Mouse (Mus musculus): ENCODE results near the gene Peak1. TPM values are rescaled to one million over a fixed set of nuclear protein-coding genes. Genes with fewer than 3 reads are reported as not detected.

Peak1 gene
- 5.1 and 8.0 TPM in 2 replicates for polyA plus RNA-seq (2016; fragmentation: Nextera tagmentation; extraction: Ambion mirVana)

DNA sequence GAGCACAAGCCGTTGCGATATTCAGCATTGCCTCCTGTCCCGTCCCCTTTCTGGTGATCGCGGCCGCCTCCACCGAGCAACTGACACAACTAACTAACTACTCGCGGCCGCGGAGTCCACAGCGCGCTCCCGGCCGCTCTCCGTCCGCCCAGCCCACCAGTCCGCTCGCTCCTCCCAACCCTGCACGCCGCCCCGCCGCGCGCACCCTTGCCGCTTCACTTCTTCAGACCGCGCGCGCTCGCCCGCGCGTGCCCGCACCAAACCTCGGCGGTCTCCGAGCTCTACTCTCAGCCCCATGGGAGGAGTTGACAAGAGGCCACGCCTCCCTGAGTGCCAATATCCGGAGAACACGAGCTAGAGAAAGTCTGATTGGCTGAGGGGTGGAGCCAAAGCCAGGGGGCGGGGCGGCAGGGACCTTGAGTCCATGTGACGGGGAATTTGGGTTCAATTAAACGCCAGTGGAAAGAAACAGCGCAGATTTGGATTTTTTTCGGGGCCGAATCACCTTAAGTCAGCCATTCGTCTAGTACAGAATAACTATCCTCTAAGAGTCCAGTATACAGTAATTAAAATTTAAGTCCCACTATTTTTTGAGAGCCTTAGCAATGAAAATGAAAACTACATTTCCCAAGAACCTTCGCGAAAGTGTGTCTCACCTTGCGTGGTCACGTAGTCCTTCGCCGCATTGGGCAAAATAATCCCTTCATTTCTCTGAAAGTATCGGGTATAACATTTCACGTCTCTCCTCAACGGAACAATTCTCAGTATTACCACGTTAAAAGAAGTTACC lies at the start of gene Peak1, which contains the start of gene Hmg20a:
TSS of gene Peak1 (minus strand) at position 120 of the 790 bp plus-strand sequence.
TSS of gene Hmg20a (plus strand) at position 662 of the 790 bp plus-strand sequence.
- Histone ChIP-seq H3K27ac (peak within 1 kb of the TSS; percentile 94), H3K9me3 (no peaks in the 10 kb centered on the region), H3K27me3 (ENCODE audit: insufficient read depth, poor library complexity, severe bottlenecking) (no peaks in the 10 kb centered on the region), H3K4me1 (replicated peaks) (peaks cover 46% of the 10 kb centered on the region), H3K36me3 (no peaks in the 10 kb centered on the region), H3K4me3 (peak within 1 kb of the TSS; percentile 81)
- under 1% methylated on average over 59 of the region's 59 CpGs for WGBS
- DNase-seq (ENCODE audit: low spot score) = peak; percentile 100

DNA sequence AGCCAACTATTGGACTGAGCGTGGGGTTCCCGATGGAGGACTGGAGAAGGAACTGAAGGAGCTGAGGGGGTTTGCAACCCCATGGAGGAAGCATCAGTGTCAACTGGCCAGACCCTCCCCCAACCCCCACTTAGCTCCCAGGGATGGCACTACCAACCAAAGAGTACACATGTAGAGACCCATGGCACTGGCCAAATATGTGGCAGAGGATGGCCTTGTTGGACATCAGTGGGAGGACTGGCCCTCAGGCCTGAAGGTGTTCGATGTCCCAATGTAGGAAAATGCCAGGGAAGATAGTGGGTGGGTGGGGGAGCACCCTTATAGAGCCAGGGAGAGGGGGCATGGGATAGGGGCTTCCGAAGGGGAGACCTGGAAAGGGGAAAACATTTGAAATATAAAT lies 48.4 kb upstream of the Peak1 start:
- 94% methylated on average over 4 of the region's 4 CpGs for WGBS
- no peak overlapping the region for H3K27ac ChIP-seq
- H3K9me3 ChIP-seq = no peaks in the 10 kb centered on the region
- peaks cover 22% of the 10 kb centered on the region for H3K4me1 ChIP-seq (replicated peaks)
- peaks cover 35% of the 10 kb centered on the region for H3K36me3 ChIP-seq
- no peaks in the 10 kb centered on the region for H3K27me3 ChIP-seq (ENCODE audit: insufficient read depth, poor library complexity, severe bottlenecking)
- no peak for DNase-seq (ENCODE audit: low spot score)
- H3K4me3 ChIP-seq = no peak overlapping the region

DNA sequence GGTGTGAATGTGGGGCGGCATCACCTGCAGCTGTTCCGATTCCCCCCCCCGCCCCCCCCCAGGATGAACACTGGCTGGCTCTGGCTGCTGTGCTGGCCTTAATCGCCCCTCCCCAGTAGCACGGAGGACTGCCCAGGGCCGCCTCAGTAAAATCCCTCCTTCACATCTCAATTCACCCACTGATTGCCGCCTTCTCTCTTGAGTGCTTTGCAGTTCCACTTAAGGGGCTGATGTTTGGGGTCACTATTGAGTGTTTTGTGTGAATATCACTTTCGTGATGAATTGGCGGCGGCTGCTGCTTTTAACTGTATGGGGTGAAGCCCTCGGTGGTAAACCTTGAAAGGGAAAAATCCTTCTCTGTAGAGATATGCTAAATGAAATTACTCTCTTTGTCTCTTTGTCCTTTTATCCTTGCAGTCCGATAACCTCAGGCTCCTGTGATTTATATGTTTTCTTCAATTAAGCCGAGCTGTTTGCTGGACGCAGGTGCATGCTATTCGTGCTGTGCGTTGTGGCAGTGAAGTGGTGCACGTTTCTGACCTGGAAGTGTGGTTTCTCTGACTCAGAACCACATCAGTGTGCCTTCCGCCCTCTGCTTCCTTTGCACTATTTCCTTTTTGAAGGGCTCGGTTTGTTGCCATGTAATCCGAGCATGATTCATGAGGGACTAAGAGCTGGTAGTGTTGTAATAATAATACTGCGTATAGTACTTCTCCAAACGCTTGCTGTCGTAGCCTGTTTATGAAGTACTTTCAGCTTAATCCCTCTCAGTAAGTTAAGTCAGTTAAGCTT lies 47.2 kb upstream of the Peak1 start:
- Histone ChIP-seq H3K27me3 (ENCODE audit: insufficient read depth, poor library complexity, severe bottlenecking) (no peaks in the 10 kb centered on the region), H3K4me1 (replicated peaks) (peaks cover 18% of the 10 kb centered on the region), H3K27ac (peak overlapping the region; percentile 66), H3K9me3 (no peaks in the 10 kb centered on the region), H3K36me3 (peaks cover 33% of the 10 kb centered on the region), H3K4me3 (no peak overlapping the region)
- no peak for DNase-seq (ENCODE audit: low spot score)
- 56% methylated on average over 23 of the region's 23 CpGs for WGBS

DNA sequence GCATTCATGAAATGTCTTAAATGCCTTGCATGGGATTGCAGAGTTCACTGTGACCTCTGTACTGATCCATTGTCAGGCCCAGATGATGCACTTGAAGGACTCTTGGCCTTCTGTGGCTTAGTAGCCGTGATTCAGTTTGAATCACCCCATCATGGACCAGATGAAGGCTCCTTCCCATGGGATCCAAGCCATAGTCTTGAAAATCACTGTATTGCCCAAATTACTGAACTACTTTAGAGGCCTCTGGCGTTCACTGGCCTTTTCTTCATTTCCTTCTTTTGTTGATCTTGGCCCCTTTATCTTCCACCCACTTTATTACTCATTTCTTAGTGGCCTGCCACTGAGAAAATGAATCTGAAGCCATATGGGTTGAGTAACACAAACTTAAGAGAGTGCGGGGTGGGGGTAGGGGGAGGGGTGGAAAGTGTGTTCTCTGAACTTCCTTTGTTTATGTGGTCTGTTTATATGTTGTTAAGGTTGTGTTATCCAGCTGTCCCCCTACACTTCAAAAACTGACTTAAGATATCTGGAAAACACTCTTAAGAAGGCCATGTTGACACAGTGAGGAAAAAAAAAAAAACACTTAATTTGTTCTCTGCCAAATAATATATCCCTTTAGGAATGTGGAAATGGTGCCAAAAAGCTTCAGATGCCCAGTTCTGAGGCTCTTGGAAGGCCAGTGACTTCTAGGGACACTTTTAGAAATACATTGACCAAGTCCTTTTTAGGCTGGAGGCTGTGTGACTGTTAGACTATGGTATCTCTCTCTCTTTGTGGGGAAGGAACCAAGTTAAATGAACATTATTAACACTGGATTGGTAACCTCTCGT lies 46.0 kb upstream of the Peak1 start:
- WGBS = 74% methylated on average over 4 of the region's 4 CpGs

DNA sequence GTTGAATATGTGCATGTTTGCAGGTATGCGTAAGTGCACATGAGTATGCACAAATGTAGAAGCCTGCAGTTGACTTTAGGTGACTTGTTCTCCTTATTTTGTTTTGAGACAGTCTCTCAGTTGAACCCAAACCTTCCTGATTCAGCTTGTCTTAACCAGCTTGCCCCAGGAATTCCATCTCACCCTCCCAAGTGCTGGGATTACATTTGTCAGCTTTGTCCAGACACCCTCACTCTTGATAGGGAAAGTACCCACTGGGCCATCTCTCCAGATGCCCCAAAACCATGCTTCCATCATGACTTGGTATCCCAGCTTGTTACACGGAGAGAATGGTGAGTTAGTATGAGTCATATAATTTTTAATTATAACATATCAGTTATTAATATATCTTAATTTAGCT lies 45.2 kb upstream of the Peak1 start:
- Histone ChIP-seq H3K4me3 (no peak overlapping the region), H3K36me3 (peaks cover 16% of the 10 kb centered on the region), H3K27ac (no peak overlapping the region), H3K4me1 (replicated peaks) (peaks cover 17% of the 10 kb centered on the region), H3K27me3 (ENCODE audit: insufficient read depth, poor library complexity, severe bottlenecking) (no peaks in the 10 kb centered on the region), H3K9me3 (no peaks in the 10 kb centered on the region)
- no peak for DNase-seq (ENCODE audit: low spot score)
- 91% methylated on average over 2 of the region's 2 CpGs for WGBS

More for the DNA sequence above, 46.0 kb upstream of the Peak1 start:
- no peaks in the 10 kb centered on the region for H3K9me3 ChIP-seq
- no peak overlapping the region for H3K4me3 ChIP-seq
- H3K27ac ChIP-seq = no peak overlapping the region
- peaks cover 25% of the 10 kb centered on the region for H3K36me3 ChIP-seq
- peaks cover 17% of the 10 kb centered on the region for H3K4me1 ChIP-seq (replicated peaks)
- no peaks in the 10 kb centered on the region for H3K27me3 ChIP-seq (ENCODE audit: insufficient read depth, poor library complexity, severe bottlenecking)
- DNase-seq (ENCODE audit: low spot score) = no peak

DNA sequence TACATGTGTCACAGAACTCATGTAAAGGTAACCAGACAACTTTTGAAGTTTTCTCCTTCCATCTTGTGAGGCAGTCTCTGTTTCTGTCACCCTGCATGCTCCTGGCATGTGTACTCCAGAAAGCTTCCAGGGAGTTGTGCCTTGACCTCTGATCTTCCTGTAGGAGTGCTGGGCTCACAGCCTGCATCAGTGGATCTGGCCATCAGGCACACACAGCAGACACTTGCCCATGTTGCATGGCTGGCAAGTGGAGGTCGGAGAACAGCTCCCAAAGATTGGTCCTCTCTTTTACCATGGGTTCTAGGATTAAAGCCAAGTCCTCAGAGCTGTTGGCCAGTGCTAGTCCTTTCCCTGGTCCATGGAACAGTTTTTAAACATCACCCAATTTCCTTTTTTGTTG lies 44.7 kb upstream of the Peak1 start:
- DNase-seq (ENCODE audit: low spot score) = no peak
- no peaks in the 10 kb centered on the region for H3K27me3 ChIP-seq (ENCODE audit: insufficient read depth, poor library complexity, severe bottlenecking)
- WGBS = 86% methylated on average over 1 of the region's 1 CpGs

DNA sequence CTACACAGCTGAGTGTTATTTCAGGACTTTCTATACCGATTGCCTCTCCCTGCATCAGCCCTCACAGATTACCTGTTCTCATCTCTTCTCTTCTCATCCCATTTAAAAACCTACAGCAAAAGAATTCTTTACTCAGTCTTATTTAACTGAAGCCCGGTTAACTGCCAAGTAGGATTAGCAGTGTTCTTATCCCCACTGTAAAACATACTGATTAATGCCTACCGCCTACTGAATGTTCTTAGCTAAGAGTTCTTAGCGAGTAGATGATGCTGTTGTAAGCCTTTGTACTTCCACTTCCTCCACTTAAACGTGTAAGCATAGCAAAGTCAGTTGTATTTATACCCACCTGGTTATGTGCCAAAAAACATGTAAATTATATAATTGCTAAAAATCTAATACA lies 43.1 kb upstream of the Peak1 start:
- WGBS = 89% methylated on average over 5 of the region's 5 CpGs

More for the DNA sequence above, 44.7 kb upstream of the Peak1 start:
- H3K27ac ChIP-seq = no peak overlapping the region
- H3K36me3 ChIP-seq = peaks cover 12% of the 10 kb centered on the region
- H3K4me1 ChIP-seq (replicated peaks) = peaks cover 17% of the 10 kb centered on the region
- no peak overlapping the region for H3K4me3 ChIP-seq
- H3K9me3 ChIP-seq = no peaks in the 10 kb centered on the region

DNA sequence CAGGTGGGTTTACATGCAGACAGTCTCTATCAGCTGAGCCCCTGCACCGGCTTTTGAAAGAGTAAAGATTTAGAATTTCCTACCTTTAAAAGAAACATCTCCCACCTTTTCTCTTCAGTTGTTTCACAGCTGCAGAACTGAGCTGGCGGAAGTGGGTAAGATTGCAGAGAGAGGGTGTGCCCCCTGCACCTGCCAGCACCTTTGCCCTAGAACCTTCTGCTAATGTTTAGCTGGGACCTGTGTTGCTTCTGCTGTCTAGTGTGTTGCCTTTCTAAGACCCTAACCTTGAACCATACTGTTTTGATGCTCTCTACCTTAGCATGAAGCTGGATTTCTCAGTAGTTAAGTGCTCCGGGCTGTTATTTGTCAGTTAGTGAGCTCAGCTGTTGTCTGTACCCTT lies 38.6 kb upstream of the Peak1 start:
- 94% methylated on average over 3 of the region's 3 CpGs for WGBS

More for the DNA sequence above, 43.1 kb upstream of the Peak1 start:
- DNase-seq (ENCODE audit: low spot score) = no peak
- Histone ChIP-seq H3K27me3 (ENCODE audit: insufficient read depth, poor library complexity, severe bottlenecking) (no peaks in the 10 kb centered on the region), H3K9me3 (no peaks in the 10 kb centered on the region), H3K36me3 (peaks cover 2% of the 10 kb centered on the region; the same call in 1 of the 2 replicates), H3K27ac (no peak overlapping the region), H3K4me1 (replicated peaks) (peaks cover 14% of the 10 kb centered on the region), H3K4me3 (no peak overlapping the region)

DNA sequence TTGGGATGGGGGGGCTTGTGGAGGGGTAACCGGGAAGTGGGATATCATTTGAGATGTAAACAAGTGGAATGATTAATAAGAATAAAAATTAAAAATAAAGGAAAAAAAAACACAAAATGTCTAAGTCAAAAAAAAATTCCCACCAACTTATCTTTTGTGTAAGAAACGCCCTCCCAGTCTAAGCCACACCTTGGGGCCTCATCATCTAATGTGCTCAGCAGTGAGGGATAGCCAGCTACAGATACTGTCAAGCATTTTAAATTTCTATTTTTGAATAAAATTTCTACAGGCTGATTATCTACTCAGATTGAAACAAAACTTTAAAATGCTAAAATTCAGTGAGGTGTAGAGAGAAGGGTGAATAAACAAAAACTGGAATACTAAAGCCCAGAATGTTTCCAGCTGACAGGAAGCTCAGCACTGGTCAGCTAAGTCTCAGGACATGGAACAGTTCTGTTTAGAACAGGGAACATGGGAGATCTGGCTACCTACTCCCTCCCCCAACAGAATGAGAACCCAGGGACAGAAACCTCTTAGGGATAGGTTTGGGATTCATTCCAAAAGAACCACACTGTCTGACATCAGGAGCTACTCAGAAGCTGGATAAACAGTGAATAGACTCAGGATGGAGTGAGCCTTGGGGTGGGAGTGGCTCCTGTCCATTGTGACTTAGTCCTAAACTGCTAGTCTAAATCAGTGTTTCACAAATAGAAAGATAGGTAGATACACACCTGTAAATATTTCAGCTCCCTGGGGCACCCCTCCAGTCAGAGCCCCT lies 35.4 kb upstream of the Peak1 start:
- 92% methylated on average over 2 of the region's 2 CpGs for WGBS
- Histone ChIP-seq H3K36me3 (no peaks in the 10 kb centered on the region), H3K27me3 (ENCODE audit: insufficient read depth, poor library complexity, severe bottlenecking) (no peaks in the 10 kb centered on the region), H3K9me3 (no peaks in the 10 kb centered on the region), H3K4me3 (no peak overlapping the region), H3K4me1 (replicated peaks) (no peaks in the 10 kb centered on the region), H3K27ac (no peak overlapping the region)
- DNase-seq (ENCODE audit: low spot score) = no peak

More for the DNA sequence above, 38.6 kb upstream of the Peak1 start:
- Histone ChIP-seq H3K4me3 (no peak overlapping the region), H3K9me3 (no peaks in the 10 kb centered on the region), H3K4me1 (replicated peaks) (no peaks in the 10 kb centered on the region), H3K27me3 (ENCODE audit: insufficient read depth, poor library complexity, severe bottlenecking) (no peaks in the 10 kb centered on the region), H3K27ac (no peak overlapping the region), H3K36me3 (no peaks in the 10 kb centered on the region)
- no peak for DNase-seq (ENCODE audit: low spot score)

DNA sequence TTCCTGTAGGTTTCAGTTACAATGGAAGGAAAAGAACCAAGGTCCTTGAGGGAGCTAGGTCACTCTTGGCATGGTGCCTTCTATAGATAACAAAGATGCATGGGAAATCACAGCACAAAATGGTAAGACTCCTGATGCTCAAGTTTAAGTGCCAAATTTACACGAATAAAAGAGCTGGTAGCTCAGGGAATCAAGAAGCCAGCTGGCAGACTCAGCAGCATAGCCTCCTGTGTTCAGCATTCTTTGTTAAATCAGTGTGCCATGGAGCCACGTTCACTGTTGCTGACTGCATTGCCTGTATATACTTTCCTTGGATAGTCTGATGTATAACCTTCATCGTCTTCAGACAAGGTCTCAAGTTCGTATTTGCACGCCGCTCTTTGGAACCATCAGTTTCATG lies 33.7 kb upstream of the Peak1 start:
- Histone ChIP-seq H3K27ac (no peak overlapping the region), H3K9me3 (no peaks in the 10 kb centered on the region), H3K36me3 (peaks cover 3% of the 10 kb centered on the region; the same call in 1 of the 2 replicates), H3K4me1 (replicated peaks) (no peaks in the 10 kb centered on the region), H3K4me3 (no peak overlapping the region), H3K27me3 (ENCODE audit: insufficient read depth, poor library complexity, severe bottlenecking) (no peaks in the 10 kb centered on the region)
- WGBS = 93% methylated on average over 6 of the region's 6 CpGs
- DNase-seq (ENCODE audit: low spot score) = no peak

DNA sequence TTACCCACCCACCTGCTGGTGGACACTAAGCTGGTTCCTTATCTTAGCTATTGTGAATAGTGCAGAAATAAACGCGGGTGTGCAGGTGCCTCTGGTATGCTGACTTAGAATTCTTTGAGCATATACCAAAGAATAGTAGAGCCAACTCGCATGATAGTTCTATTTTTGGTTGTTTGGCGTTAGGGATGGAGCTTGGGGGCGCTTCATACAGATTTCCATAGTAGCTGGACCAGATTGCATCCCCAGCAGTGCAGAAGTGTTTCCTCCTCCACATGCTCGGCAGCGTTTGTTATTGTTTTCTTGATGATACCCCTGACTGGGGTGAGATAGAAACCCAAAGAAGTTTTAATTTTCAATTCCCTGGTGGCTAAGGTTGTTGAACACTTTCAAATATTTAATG lies 21.8 kb upstream of the Peak1 start:
- Histone ChIP-seq H3K9me3 (no peaks in the 10 kb centered on the region), H3K27ac (no peak overlapping the region), H3K27me3 (ENCODE audit: insufficient read depth, poor library complexity, severe bottlenecking) (no peaks in the 10 kb centered on the region), H3K4me3 (no peak overlapping the region), H3K36me3 (no peaks in the 10 kb centered on the region), H3K4me1 (replicated peaks) (no peaks in the 10 kb centered on the region)
- WGBS = 84% methylated on average over 7 of the region's 7 CpGs
- no peak for DNase-seq (ENCODE audit: low spot score)
